Mouse (Mus musculus) olfactory bulb, adult 2 months (tissue): Measurements from ENCODE around the gene Tspyl2. TPM values are rescaled to one million over a fixed set of nuclear protein-coding genes. Genes with fewer than 3 reads are reported as not detected.

Experiments
- H3K27ac ChIP-seq: fragments of 200-500 bp; 2 replicates; pipeline ENCODE4 v1.5.1; 2012; ENCODE audit warnings: low read depth, low read length; ENCODE audit not compliant: insufficient read depth
- H3K4me1 ChIP-seq: fragments of 200-500 bp; 2 replicates; pipeline ENCODE4 v1.6.1; 2012; ENCODE audit warnings: low read length; ENCODE audit not compliant: control insufficient read depth, insufficient read depth
- H3K4me3 ChIP-seq: fragments of 200-500 bp; 2 replicates; pipeline ENCODE4 v1.5.1; 2012; ENCODE audit warnings: mild to moderate bottlenecking, low read depth, low read length, moderate library complexity; ENCODE audit not compliant: insufficient read depth
- CTCF ChIP-seq: fragments of 200-500 bp; IDR thresholded peaks from 2 replicates; pipeline ENCODE4 v1.5.1; 2012; ENCODE audit warnings: low read depth, mild to moderate bottlenecking, low read length, moderate library complexity; ENCODE audit not compliant: insufficient read depth
- POLR2A ChIP-seq: fragments of 200-500 bp; IDR thresholded peaks from 2 replicates; pipeline ENCODE4 v1.6.1; 2012; ENCODE audit warnings: mild to moderate bottlenecking, low read depth, low read length, moderate library complexity; ENCODE audit not compliant: insufficient read depth
- WGBS: fragments of 180-500 bp; shearing (Covaris S2); methylation state at CpG from one replicate; pipeline ENCODE4 v1.1.7; 2018; 5-methylcytosine and 5-hydroxymethylcytosine counted together
- polyA plus RNA-seq: library from polyadenylated mRNA; stranded (reverse); fragments of >200 nt; gene quantifications from 2 replicates; pipeline ENCODE4 v1.2.4, GENCODE M21; 2012; ENCODE audit warnings: low replicate concordance; ENCODE audit not compliant: missing spikeins, insufficient read depth, insufficient read length

Gene Tspyl2
- polyA plus RNA-seq, result not detected in 2 replicates

- 15% methylated on average over 19 of the region's 27 CpGs for WGBS
- peak within 1 kb of the TSS; percentile 89 for H3K27ac ChIP-seq
Measured at GRCm38 (mm10) chrX:152342358-152342901, at the start of gene Tspyl2. Gene Tspyl2, minus strand, starts transcription at chrX:152342425.

GRCm38 (mm10) chrX:152368397-152369273 is 26.4 kb upstream of the Tspyl2 start, which contains the start of gene Gpr173:
Gene Gpr173, minus strand, starts transcription at chrX:152368704.
- no peak for TF ChIP-seq CTCF
- no peak for TF ChIP-seq POLR2A
- H3K4me1 ChIP-seq, result no peaks in the 10 kb centered on the region
- H3K4me3 ChIP-seq, result peak within 1 kb of the TSS; percentile 62
- WGBS, result 16% methylated on average over 21 of the region's 24 CpGs
- peak within 1 kb of the TSS; percentile 98 for H3K27ac ChIP-seq

More at GRCm38 (mm10) chrX:152342358-152342901, at the start of gene Tspyl2:
- peaks cover 5% of the 10 kb centered on the region for H3K4me1 ChIP-seq
- peak within 1 kb of the TSS; percentile 74 for H3K4me3 ChIP-seq
- TF ChIP-seq CTCF (no peak), POLR2A (peak; percentile 58; the same call in 1 of the 2 replicates)

- 22% methylated on average over 4 of the region's 4 CpGs for WGBS
- no peaks in the 10 kb centered on the region for H3K4me1 ChIP-seq
- no peak overlapping the region for H3K27ac ChIP-seq
- peak overlapping the region; percentile 62 for H3K4me3 ChIP-seq
- no peak for TF ChIP-seq CTCF
- no peak for TF ChIP-seq POLR2A
Measured at GRCm38 (mm10) chrX:152368054-152368396, 25.8 kb upstream of the Tspyl2 start.

- Histone ChIP-seq H3K4me1 (no peaks in the 10 kb centered on the region), H3K4me3 (no peak overlapping the region), H3K27ac (no peak overlapping the region)
- TF ChIP-seq POLR2A (no peak), CTCF (no peak)
- WGBS, result 72% methylated on average over 2 of the region's 2 CpGs
Measured at GRCm38 (mm10) chrX:152366418-152366817, 24.2 kb upstream of the Tspyl2 start.

- Histone ChIP-seq H3K4me3 (no peak overlapping the region), H3K27ac (no peak overlapping the region), H3K4me1 (no peaks in the 10 kb centered on the region)
- no peak for TF ChIP-seq POLR2A
- TF ChIP-seq CTCF, result no peak
- WGBS, result 19% methylated on average over 5 of the region's 5 CpGs
Measured at GRCm38 (mm10) chrX:152352553-152353153, 10.4 kb upstream of the Tspyl2 start.

- Histone ChIP-seq H3K27ac (no peak overlapping the region), H3K4me1 (no peaks in the 10 kb centered on the region), H3K4me3 (no peak overlapping the region)
- 96% methylated on average over 14 of the region's 14 CpGs for WGBS
- no peak for TF ChIP-seq CTCF
- no peak for TF ChIP-seq POLR2A
Measured at GRCm38 (mm10) chrX:152347041-152347440, 4.8 kb upstream of the Tspyl2 start.

GRCm38 (mm10) chrX:152346587-152346986 is 4.4 kb upstream of the Tspyl2 start:
- H3K4me3 ChIP-seq, result no peak overlapping the region
- no peak overlapping the region for H3K27ac ChIP-seq
- WGBS, result 78% methylated on average over 15 of the region's 15 CpGs
- TF ChIP-seq CTCF (no peak), POLR2A (no peak)
- no peaks in the 10 kb centered on the region for H3K4me1 ChIP-seq

- WGBS, result 25% methylated on average over 6 of the region's 6 CpGs
Measured at GRCm38 (mm10) chrX:152342903-152343302, 678 bp upstream of the Tspyl2 start.

More at GRCm38 (mm10) chrX:152342903-152343302, 678 bp upstream of the Tspyl2 start:
- Histone ChIP-seq H3K27ac (peak overlapping the region; percentile 89), H3K4me3 (peak overlapping the region; percentile 74), H3K4me1 (peaks cover 5% of the 10 kb centered on the region)
- 0 out of 2 replicates have a peak, but pooled peaks have one; percentile 9 for TF ChIP-seq POLR2A
- TF ChIP-seq CTCF, result no peak
